Mouse (Mus musculus) lung, embryonic 14.5 days (tissue): ENCODE results near the gene Dio1. TPM values are rescaled to one million over a fixed set of nuclear protein-coding genes. Genes with fewer than 3 reads are reported as not detected.

ENCODE experiments used
- ATAC-seq: fragments of 200-750 bp; cut with Nextera tagmentation; 2 replicates; pipeline ENCODE4 v1.8.0; 2017; ENCODE audit warnings: mild to moderate bottlenecking, moderate TSS enrichment, moderate library complexity; ENCODE audit not compliant: insufficient read depth
- DNase-seq: peaks from one replicate; pipeline ENCODE4 v3.0.0-alpha.2; 2015
- H3K27ac ChIP-seq: fragments of 300-500 bp; sonication (generic); 2 replicates; pipeline ENCODE4 v1.5.1; 2014; ENCODE audit warnings: low read depth, mild to moderate bottlenecking, moderate library complexity
- H3K27me3 ChIP-seq: fragments of 300-500 bp; sonication (generic); 2 replicates; pipeline ENCODE4 v1.6.1; 2014; ENCODE audit warnings: low read length, control low read depth; ENCODE audit not compliant: insufficient read depth
- H3K36me3 ChIP-seq: fragments of 300-500 bp; sonication (generic); 2 replicates; pipeline ENCODE4 v1.6.1; 2014; ENCODE audit warnings: control low read depth; ENCODE audit not compliant: insufficient read depth
- H3K4me1 ChIP-seq: fragments of 300-500 bp; sonication (generic); 2 replicates; pipeline ENCODE4 v1.6.1; 2014; ENCODE audit warnings: antibody characterized with exemption, control low read depth; ENCODE audit not compliant: insufficient read depth
- H3K4me2 ChIP-seq: fragments of 300-500 bp; sonication (generic); 2 replicates; pipeline ENCODE4 v1.6.1; 2014; ENCODE audit warnings: mild to moderate bottlenecking
- H3K4me3 ChIP-seq: fragments of 300-500 bp; sonication (generic); 2 replicates; pipeline ENCODE4 v1.5.1; 2014; ENCODE audit warnings: low read depth, low read length
- H3K9ac ChIP-seq: fragments of 300-500 bp; sonication (generic); 2 replicates; pipeline ENCODE4 v1.6.1; 2014
- H3K9me3 ChIP-seq: fragments of 300-500 bp; sonication (generic); 2 replicates; pipeline ENCODE4 v1.6.1; 2016; ENCODE audit warnings: low read depth, low read length, control low read depth
- CTCF ChIP-seq: IDR thresholded peaks from 2 replicates; pipeline ENCODE4 v1.5.1; 2016; ENCODE audit warnings: antibody characterized with exemption, low read depth
- WGBS: fragments of 180-500 bp; shearing (Covaris S2); extraction: QIAGEN DNeasy Blood & Tissue Kit; methylation state at CpG from one replicate; pipeline ENCODE4 v1.1.7; 2014; 5-methylcytosine and 5-hydroxymethylcytosine counted together
- polyA plus RNA-seq: library from polyadenylated mRNA; unstranded; fragments of >200 nt; fragmentation: Nextera tagmentation; extraction: Ambion mirVana; gene quantifications from 2 replicates; pipeline ENCODE4 v1.2.1, GENCODE M21; 2014

Gene Dio1
- polyA plus RNA-seq, 1 experiment from 2014 or later, result not detected

GRCm38 (mm10) chr4:107347221-107347620 lies 40.3 kb upstream of the Dio1 start:
- 51% methylated on average over 6 of the region's 6 CpGs for WGBS
- ATAC-seq, result no peak
- H3K9me3 ChIP-seq, result no peaks in the 10 kb centered on the region
- H3K4me3 ChIP-seq, result no peak overlapping the region
- H3K4me2 ChIP-seq, result no peak overlapping the region
- H3K27me3 ChIP-seq, result no peaks in the 10 kb centered on the region
- no peak for TF ChIP-seq CTCF
- no peak for DNase-seq
- peaks cover 5% of the 10 kb centered on the region; the same call in 1 of the 2 replicates for H3K4me1 ChIP-seq
- H3K36me3 ChIP-seq, result peaks cover 5% of the 10 kb centered on the region; the same call in 1 of the 2 replicates
- H3K27ac ChIP-seq, result no peak overlapping the region
- no peak overlapping the region for H3K9ac ChIP-seq

GRCm38 (mm10) chr4:107344612-107345011 lies 37.6 kb upstream of the Dio1 start:
- no peak for ATAC-seq
- Histone ChIP-seq H3K4me3 (no peak overlapping the region), H3K4me1 (peaks cover 5% of the 10 kb centered on the region; the same call in 1 of the 2 replicates), H3K27ac (no peak overlapping the region), H3K4me2 (no peak overlapping the region), H3K9ac (no peak overlapping the region), H3K9me3 (no peaks in the 10 kb centered on the region), H3K27me3 (no peaks in the 10 kb centered on the region), H3K36me3 (no peaks in the 10 kb centered on the region; the same call in 1 of the 2 replicates)
- no peak for TF ChIP-seq CTCF
- WGBS, result 83% methylated on average over 7 of the region's 7 CpGs
- no peak for DNase-seq

DNA sequence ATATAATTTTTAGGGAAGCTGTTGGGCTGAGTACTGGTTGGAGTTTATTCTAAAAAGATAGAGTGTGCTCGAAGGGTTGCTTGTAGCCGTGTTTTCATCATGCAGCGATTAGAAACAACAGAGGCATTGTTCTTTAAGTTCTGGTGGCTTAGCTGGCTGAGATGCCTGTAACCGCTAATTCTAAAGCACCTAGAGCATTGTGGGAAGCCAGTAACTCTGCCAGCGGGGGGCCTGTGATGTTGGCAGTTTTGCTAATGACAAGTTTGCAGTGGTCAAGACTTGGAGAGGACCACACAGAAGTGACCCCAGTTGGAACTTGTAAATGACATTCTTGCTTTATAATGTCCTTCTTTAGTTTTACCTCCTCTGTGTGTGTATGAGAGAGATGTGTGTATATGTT lies 34.4 kb upstream of the Dio1 start:
- no peak overlapping the region for H3K9ac ChIP-seq
- H3K27me3 ChIP-seq, result no peaks in the 10 kb centered on the region
- no peaks in the 10 kb centered on the region; the same call in 1 of the 2 replicates for H3K36me3 ChIP-seq
- ATAC-seq (peak; percentile 66; the same call in 1 of the 2 replicates), DNase-seq (peak; percentile 75)
- TF ChIP-seq CTCF, result no peak
- peak overlapping the region; percentile 14; the same call in 1 of the 2 replicates for H3K27ac ChIP-seq
- no peak overlapping the region for H3K4me3 ChIP-seq
- 48% methylated on average over 5 of the region's 5 CpGs for WGBS
- H3K4me1 ChIP-seq, result no peaks in the 10 kb centered on the region
- H3K4me2 ChIP-seq, result no peak overlapping the region
- H3K9me3 ChIP-seq, result no peaks in the 10 kb centered on the region

- 83% methylated on average over 5 of the region's 5 CpGs for WGBS
- H3K36me3 ChIP-seq, result no peaks in the 10 kb centered on the region
- no peak overlapping the region for H3K9ac ChIP-seq
- H3K4me1 ChIP-seq, result no peaks in the 10 kb centered on the region
- no peak overlapping the region for H3K27ac ChIP-seq
- H3K27me3 ChIP-seq, result no peaks in the 10 kb centered on the region
- DNase-seq (no peak), ATAC-seq (no peak)
- H3K9me3 ChIP-seq, result no peaks in the 10 kb centered on the region
- H3K4me2 ChIP-seq, result no peak overlapping the region
- no peak overlapping the region for H3K4me3 ChIP-seq
- no peak for TF ChIP-seq CTCF
Measured at GRCm38 (mm10) chr4:107337455-107337854, 30.5 kb upstream of the Dio1 start.

DNA sequence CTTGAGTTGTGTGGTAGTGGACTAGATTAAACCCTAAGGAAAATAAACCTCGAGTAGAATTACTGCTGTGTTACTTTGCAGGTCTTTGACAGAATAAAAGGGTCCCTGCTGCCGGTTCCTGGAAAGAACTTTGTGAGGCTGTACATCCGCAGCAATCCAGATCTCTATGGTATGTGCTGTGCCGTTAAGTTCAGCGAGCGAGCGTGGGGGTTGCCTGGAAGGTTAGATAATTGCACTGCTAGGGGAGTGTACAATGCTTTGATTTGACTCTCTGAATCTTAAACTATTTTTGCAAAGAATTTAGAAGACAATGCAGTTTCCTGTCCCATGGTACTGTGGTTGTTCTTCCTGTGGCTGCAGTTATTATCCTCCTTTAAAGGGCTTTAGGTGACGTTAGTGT lies 29.4 kb upstream of the Dio1 start:
- Histone ChIP-seq H3K9me3 (no peaks in the 10 kb centered on the region), H3K9ac (no peak overlapping the region), H3K4me2 (no peak overlapping the region), H3K27ac (no peak overlapping the region), H3K27me3 (no peaks in the 10 kb centered on the region), H3K4me1 (no peaks in the 10 kb centered on the region), H3K4me3 (no peak overlapping the region), H3K36me3 (no peaks in the 10 kb centered on the region)
- WGBS, result 69% methylated on average over 8 of the region's 8 CpGs
- no peak for TF ChIP-seq CTCF
- no peak for ATAC-seq
- no peak for DNase-seq

GRCm38 (mm10) chr4:107333514-107333913 lies 26.5 kb upstream of the Dio1 start:
- no peak for ATAC-seq
- H3K9me3 ChIP-seq, result no peaks in the 10 kb centered on the region
- H3K4me2 ChIP-seq, result no peak overlapping the region
- H3K27ac ChIP-seq, result no peak overlapping the region
- H3K36me3 ChIP-seq, result 0 out of 2 replicates have a peak, but pooled peaks cover 3% of the 10 kb centered on the region
- H3K4me3 ChIP-seq, result no peak overlapping the region
- H3K9ac ChIP-seq, result no peak overlapping the region
- H3K27me3 ChIP-seq, result no peaks in the 10 kb centered on the region
- H3K4me1 ChIP-seq, result no peaks in the 10 kb centered on the region
- peak; percentile 27; the same call in 1 of the 2 replicates for TF ChIP-seq CTCF
- WGBS, result 90% methylated on average over 4 of the region's 4 CpGs
- no peak for DNase-seq

- H3K9ac ChIP-seq, result no peak overlapping the region
- no peak for ATAC-seq
- 90% methylated on average over 8 of the region's 8 CpGs for WGBS
- no peak for TF ChIP-seq CTCF
- H3K9me3 ChIP-seq, result no peaks in the 10 kb centered on the region
- no peak overlapping the region for H3K4me3 ChIP-seq
- no peak overlapping the region for H3K27ac ChIP-seq
- no peak for DNase-seq
- H3K4me2 ChIP-seq, result no peak overlapping the region
- no peaks in the 10 kb centered on the region for H3K4me1 ChIP-seq
- peaks cover 13% of the 10 kb centered on the region; the same call in 1 of the 2 replicates for H3K36me3 ChIP-seq
- no peaks in the 10 kb centered on the region for H3K27me3 ChIP-seq
Measured at GRCm38 (mm10) chr4:107328530-107328929, 21.6 kb upstream of the Dio1 start.
